Mouse (Mus musculus) cerebellum, postnatal 10 days (tissue): ENCODE results near the gene Ssbp3.

Experiments used
- DNase-seq, 2 experiments: peaks; one replicate each; pipeline ENCODE4 v3.0.0; 2021; ENCODE audit warnings: mixed read lengths in 2 of 2

The Ssbp3 gene

GRCm38 (mm10) chr4:107011325-107012004 is 101.0 kb downstream of the Ssbp3 start:
- DNase-seq = no peak

- DNase-seq = peak; percentile 74 to 85
Measured at GRCm38 (mm10) chr4:107012005-107012478, 101.5 kb downstream of the Ssbp3 start.

- peak; percentile 74 to 83 for DNase-seq
Measured at GRCm38 (mm10) chr4:107012574-107012973, 102.1 kb downstream of the Ssbp3 start.

- DNase-seq = no peak
Measured at GRCm38 (mm10) chr4:107013119-107013816, 102.8 kb downstream of the Ssbp3 start.

GRCm38 (mm10) chr4:107013817-107014260 is 103.3 kb downstream of the Ssbp3 start:
- DNase-seq = no peak

GRCm38 (mm10) chr4:107015971-107016511 is 105.5 kb downstream of the Ssbp3 start:
- peak; percentile 83 to 90 for DNase-seq

- no peak for DNase-seq
Measured at GRCm38 (mm10) chr4:107017257-107017656, 106.8 kb downstream of the Ssbp3 start.

GRCm38 (mm10) chr4:107018521-107018920 is 108.0 kb downstream of the Ssbp3 start:
- DNase-seq = peak in 1 of 2 experiments; percentile 47

GRCm38 (mm10) chr4:107019027-107019426 is 108.5 kb downstream of the Ssbp3 start:
- peak; percentile 75 to 80 for DNase-seq

- no peak for DNase-seq
Measured at GRCm38 (mm10) chr4:107020287-107021000, 109.9 kb downstream of the Ssbp3 start.

GRCm38 (mm10) chr4:107021464-107021863 is 111.0 kb downstream of the Ssbp3 start:
- DNase-seq = no peak

GRCm38 (mm10) chr4:107024899-107025298 is 114.4 kb downstream of the Ssbp3 start:
- DNase-seq = no peak

GRCm38 (mm10) chr4:107025369-107025768 is 114.9 kb downstream of the Ssbp3 start:
- no peak for DNase-seq

- no peak for DNase-seq
Measured at GRCm38 (mm10) chr4:107026451-107026850, 116.0 kb downstream of the Ssbp3 start.

GRCm38 (mm10) chr4:107035689-107036088 is 125.2 kb downstream of the Ssbp3 start:
- DNase-seq = no peak

GRCm38 (mm10) chr4:107036985-107037384 is 126.5 kb downstream of the Ssbp3 start:
- no peak for DNase-seq

- DNase-seq = no peak
Measured at GRCm38 (mm10) chr4:107038303-107038702, 127.8 kb downstream of the Ssbp3 start.

GRCm38 (mm10) chr4:107039270-107039669 is 128.8 kb downstream of the Ssbp3 start:
- DNase-seq = peak; percentile 58 to 69

GRCm38 (mm10) chr4:107042304-107042703 is 131.8 kb downstream of the Ssbp3 start:
- DNase-seq = no peak

GRCm38 (mm10) chr4:107045188-107045587 is 134.7 kb downstream of the Ssbp3 start:
- peak in 1 of 2 experiments; percentile 51 for DNase-seq

- peak; percentile 55 to 71 for DNase-seq
Measured at GRCm38 (mm10) chr4:107047806-107048205, 137.3 kb downstream of the Ssbp3 start.

- DNase-seq = peak; percentile 96 to 98
Measured at GRCm38 (mm10) chr4:107048568-107049162, 138.2 kb downstream of the Ssbp3 start.

GRCm38 (mm10) chr4:107051889-107052288 is 141.4 kb downstream of the Ssbp3 start:
- no peak for DNase-seq
